Mouse (Mus musculus) lung, adult 2 months (tissue): ENCODE measurements at regions not wholly inside any gene's neighbourhood (a gene's known extent, or its start where the extent isn't known, plus 50 kb on each side); places are given as distances from the start of the nearest gene placed in this dataset.

Experiments
- DNase-seq: peaks from one replicate; pipeline ENCODE4 v3.0.0; 2022
- H3K4me1 ChIP-seq: fragments of 200-500 bp; 2 replicates; pipeline ENCODE4 v1.6.1; 2011; ENCODE audit warnings: low read length; ENCODE audit not compliant: control insufficient read depth, insufficient read depth
- H3K4me3 ChIP-seq: fragments of 200-500 bp; replicated peaks from 2 replicates; pipeline ENCODE3; 2011; ENCODE audit warnings: low read depth, mild to moderate bottlenecking, control low read depth, low read length; ENCODE audit errors: extremely low read depth
- CTCF ChIP-seq: fragments of 200-500 bp; IDR thresholded peaks from 2 replicates; pipeline ENCODE4 v1.5.1; 2011; ENCODE audit warnings: mild to moderate bottlenecking, low read length, control low read depth; ENCODE audit not compliant: insufficient read depth
- POLR2A ChIP-seq: fragments of 200-500 bp; IDR thresholded peaks from 2 replicates; pipeline ENCODE4 v1.6.1; 2011; ENCODE audit warnings: low read depth, mild to moderate bottlenecking, control low read depth, low read length, borderline replicate concordance; ENCODE audit errors: extremely low read depth
- WGBS: fragments of 180-500 bp; shearing (Covaris S2); methylation state at CpG from one replicate; pipeline ENCODE4 v1.1.7; 2018; 5-methylcytosine and 5-hydroxymethylcytosine counted together

DNA sequence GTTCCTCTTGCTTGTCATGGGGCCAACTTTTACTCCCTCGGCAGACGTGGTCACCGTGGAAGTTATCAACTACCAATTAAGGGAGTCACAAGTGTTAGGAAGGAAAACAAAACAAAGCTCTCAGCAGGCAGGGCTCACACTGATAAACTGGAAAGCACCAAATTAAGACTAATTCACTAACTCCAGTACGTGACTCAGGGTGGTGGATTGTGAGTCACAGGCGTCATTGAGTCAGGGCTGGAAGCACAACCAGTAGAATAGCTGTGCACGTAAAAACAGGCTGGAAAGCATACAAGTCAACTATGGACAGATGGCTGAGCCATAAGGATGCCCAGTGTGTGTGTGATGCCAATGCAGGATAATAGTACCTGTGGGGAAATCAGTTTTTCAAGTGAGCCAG lies 204.9 kb downstream of the Gja1 start:
- TF ChIP-seq POLR2A (no peak), CTCF (no peak)
- 37% methylated on average over 6 of the region's 6 CpGs for WGBS
- H3K4me1 ChIP-seq, result no peaks in the 10 kb centered on the region
- H3K4me3 ChIP-seq, result no peak overlapping the region
- no peak for DNase-seq

DNA sequence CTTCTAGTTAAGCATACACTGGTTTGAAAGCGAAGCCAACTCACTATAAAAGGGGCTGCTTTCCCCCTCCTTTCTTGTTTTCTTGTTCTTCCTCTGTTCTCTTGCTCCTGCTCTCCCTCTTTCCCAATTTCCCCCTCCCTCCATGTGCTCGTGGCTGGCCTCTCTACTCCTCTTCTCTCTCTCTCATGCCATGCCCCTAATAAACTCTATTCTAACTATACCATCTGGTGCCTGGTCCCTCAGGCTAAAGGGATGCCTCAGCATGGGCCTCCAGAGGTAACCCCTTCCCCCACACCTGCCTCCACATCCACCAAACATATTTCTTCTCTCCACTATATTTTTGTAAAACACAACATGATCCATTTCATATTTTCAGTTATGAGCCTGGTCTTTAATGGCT lies 210.1 kb downstream of the Gja1 start:
- 62% methylated on average over 2 of the region's 2 CpGs for WGBS
- no peak for DNase-seq
- no peak overlapping the region for H3K4me3 ChIP-seq
- no peaks in the 10 kb centered on the region for H3K4me1 ChIP-seq
- TF ChIP-seq CTCF (no peak), POLR2A (no peak)

DNA sequence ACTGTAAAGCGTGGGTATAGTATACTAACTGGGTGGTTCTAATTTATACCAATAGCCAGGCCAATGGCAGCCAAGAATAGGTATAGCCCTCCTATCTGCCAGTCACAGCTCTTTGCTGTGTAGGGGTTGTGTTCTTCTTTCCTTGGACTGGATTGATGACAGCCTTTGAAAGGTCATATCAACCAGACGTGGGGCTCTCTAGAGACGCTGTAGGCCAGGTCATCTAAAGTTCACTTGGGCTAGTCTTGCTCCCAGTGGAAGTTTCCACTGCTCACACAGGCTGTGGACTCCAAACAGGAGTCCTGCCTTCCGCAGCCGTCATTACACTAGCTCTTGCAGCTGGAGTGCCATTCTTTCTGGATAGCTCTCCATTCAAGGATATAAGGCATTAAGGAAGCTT lies 220.3 kb downstream of the Gja1 start:
- Histone ChIP-seq H3K4me3 (no peak overlapping the region), H3K4me1 (peaks cover 3% of the 10 kb centered on the region)
- TF ChIP-seq POLR2A, result no peak
- TF ChIP-seq CTCF, result no peak
- DNase-seq, result no peak
- WGBS, result 64% methylated on average over 5 of the region's 5 CpGs

DNA sequence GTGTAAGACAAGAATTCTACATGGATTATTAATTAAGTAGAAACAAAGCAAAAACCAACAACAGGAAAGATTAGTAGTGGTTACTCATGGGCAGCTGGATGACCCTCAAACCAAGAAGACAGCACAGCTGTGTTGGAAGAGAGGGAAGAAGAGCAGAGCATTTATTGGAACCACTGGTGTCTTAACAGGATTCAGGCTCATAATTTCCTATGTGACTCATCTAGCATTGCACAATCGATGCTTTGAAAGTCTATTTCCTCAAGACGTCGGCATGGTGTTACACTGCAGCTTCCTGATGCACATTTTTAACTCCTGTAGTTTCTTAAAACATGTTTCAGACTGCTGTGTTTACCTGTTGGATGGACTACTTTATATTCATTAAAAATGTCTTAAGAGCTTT lies 221.1 kb downstream of the Gja1 start:
- H3K4me1 ChIP-seq, result peaks cover 3% of the 10 kb centered on the region
- TF ChIP-seq CTCF, result no peak
- TF ChIP-seq POLR2A, result no peak
- H3K4me3 ChIP-seq, result no peak overlapping the region
- no peak for DNase-seq
- WGBS, result 15% methylated on average over 3 of the region's 3 CpGs

DNA sequence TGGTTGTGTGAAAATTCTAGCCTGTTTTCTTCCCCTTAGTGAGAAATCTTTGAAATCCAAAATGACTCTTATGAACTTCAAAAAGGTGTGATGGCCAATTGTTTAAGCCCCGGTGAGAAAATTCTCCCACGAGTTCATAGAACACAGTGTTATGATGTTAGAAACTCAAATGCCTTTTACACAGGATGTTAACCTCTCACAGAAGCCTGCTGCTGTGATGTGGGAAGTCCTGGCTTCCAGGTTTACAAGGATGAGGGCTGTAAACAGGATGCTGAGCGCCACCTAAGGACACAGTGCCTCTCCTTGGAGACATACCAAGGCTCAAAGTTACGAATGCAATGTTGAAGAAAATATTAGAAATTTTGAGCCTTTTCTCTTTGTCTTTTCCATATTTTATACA lies 222.8 kb downstream of the Gja1 start:
- TF ChIP-seq CTCF, result no peak
- Histone ChIP-seq H3K4me3 (no peak overlapping the region), H3K4me1 (peaks cover 3% of the 10 kb centered on the region)
- 49% methylated on average over 4 of the region's 4 CpGs for WGBS
- no peak for DNase-seq

DNA sequence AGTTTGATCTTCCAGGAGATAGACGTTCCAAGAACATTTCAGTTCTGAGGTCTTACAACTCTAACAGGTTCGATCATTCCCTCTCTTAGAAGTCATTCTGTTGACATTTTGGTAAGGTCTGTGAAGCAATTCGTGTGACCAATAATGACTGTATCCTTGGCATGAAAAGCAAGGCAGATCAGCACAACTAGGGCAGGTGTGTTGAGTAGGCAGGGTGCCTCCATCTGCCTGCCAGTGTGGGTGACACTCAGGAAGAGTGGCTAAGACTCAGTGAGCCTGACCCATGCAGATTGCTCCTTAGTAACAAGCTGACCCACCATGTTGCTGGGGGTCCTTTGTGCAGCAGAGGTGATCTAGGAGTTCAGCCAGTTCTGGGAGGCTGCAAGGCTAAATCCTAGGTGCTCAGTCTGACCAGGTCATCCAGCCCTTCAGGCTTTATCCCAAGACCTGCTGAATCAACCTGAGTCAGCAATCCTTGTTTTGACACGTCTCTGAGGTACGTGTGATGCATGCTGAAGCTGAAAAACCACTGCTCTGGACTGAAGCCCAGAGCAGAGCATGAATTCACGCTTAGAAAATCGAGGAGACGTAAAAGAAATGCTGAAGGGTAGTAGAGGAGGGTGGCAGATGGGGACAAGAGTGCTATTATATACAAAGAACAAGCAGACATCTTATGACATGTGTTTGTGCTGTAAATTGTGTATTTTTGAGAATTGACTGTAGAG lies 234.6 kb downstream of the Gja1 start:
- no peak for DNase-seq
- TF ChIP-seq POLR2A (no peak), CTCF (no peak)
- 74% methylated on average over 8 of the region's 8 CpGs for WGBS
- Histone ChIP-seq H3K4me1 (no peaks in the 10 kb centered on the region), H3K4me3 (no peak overlapping the region)

DNA sequence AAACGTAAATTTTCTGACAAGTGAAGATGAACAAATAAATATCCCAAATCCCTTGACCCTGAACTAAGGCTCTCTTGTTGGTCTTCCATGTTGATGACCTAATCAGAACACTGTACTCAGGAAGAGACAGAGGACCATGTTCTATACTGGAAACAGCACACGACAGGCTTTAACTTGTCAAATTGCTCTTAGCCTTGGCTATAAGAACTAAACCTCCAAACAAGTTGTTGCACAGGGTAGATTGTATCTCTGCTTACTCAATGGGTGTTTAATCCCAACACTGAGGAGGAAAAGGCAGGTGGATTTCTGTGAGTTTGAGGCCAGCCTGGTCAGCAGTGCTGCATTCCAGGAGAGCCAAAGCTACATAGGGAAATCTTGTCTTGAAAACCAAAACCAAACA lies 265.5 kb downstream of the Gja1 start:
- TF ChIP-seq CTCF, result no peak
- Histone ChIP-seq H3K4me1 (no peaks in the 10 kb centered on the region), H3K4me3 (no peak overlapping the region)
- 67% methylated on average over 2 of the region's 2 CpGs for WGBS
- DNase-seq, result no peak

DNA sequence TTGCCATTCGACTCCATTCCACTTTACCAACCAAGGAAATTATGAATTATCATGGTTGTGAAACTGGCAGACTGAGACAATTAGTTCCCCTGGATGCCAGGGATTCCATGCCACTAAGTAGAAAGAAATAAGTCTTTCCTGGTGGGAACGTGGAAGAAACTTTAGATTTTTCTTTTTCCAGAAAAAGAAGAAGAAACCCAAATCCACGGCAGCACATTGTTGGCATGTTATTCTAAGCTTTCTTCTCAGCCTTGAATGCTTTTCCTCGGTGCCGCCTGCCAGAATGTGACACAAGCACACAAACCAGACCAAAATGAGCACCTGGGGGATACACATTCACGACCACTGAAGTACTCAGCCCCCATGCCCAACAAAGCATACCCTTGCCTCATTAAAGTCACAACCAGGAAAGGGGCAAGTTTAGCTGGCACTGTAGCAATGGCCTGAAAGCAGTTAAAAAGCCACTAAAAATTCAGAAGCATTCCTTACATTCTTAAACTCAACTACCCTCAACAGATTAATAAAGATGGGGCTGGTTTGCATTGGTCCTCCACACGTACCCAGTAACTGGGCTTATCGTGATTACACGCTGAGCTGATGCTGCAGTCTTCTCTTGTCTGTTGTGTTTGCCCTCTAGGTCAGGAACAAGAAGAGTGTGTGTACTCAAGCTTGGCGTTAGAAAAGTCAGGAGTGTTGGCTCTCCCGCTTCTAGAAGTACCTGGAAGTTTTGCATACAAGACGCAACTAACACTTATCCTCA lies 266.4 kb downstream of the Gja1 start:
- no peak for DNase-seq
- WGBS, result 67% methylated on average over 12 of the region's 12 CpGs
- H3K4me1 ChIP-seq, result no peaks in the 10 kb centered on the region
- no peak overlapping the region for H3K4me3 ChIP-seq
- TF ChIP-seq CTCF (no peak), POLR2A (no peak)

DNA sequence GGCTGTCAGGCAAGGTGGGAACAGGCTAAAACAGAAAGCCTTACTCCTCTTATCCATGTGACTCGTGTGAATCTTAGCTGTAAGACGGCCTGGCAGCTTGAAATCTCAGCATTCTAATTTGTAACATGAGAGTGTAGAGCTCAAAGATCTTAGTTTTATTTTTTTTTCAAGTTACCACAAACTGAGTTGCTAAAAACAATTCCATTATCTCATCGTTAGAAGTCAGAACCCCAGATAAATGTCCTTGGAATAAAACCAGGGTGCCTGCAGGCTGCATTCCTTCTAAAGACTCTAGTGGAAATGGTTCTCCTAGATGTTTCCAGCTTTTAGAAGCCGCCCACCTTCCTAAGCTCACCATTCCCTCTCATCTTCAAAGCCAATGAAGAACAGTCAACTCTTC lies 283.4 kb downstream of the Gja1 start:
- WGBS, result 68% methylated on average over 4 of the region's 4 CpGs
- Histone ChIP-seq H3K4me3 (no peak overlapping the region), H3K4me1 (no peaks in the 10 kb centered on the region)
- TF ChIP-seq CTCF, result no peak
- TF ChIP-seq POLR2A, result no peak
- no peak for DNase-seq

DNA sequence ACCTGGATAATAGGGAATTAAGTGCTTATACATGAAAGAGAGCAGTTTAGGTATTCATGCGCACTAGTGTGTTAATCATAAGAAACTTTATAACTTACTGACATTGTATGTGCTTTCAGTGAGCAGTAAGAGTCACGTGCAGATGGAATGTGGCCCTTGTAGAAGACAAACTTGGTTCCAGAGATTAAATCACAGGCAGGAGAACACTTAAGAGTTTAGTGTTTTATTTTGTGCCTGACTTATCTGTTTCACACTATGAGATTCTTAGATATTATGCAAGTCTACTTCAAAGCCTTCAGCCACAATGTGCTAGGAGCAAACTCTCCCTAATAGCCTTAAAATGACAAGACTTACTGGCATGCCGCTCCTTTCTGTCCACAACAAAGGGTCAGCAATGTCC lies 296.8 kb downstream of the Gja1 start:
- H3K4me1 ChIP-seq, result no peaks in the 10 kb centered on the region
- no peak for TF ChIP-seq CTCF
- no peak for TF ChIP-seq POLR2A
- 69% methylated on average over 3 of the region's 3 CpGs for WGBS
- H3K4me3 ChIP-seq, result no peak overlapping the region
- DNase-seq, result no peak
